Mouse (Mus musculus) brain, adult 2 months (tissue): ENCODE measurements around the gene Gm7145.
"Not testable (repeated sequence)": the region's sequence is repeated elsewhere in the genome, so short reads cannot be mapped to it uniquely, and the experiment has no call there.

Experiments used
- DNase-seq: peaks from one replicate; pipeline ENCODE4 v3.0.0; 2011; ENCODE audit warnings: low read depth, low spot score

Gene Gm7145

DNA sequence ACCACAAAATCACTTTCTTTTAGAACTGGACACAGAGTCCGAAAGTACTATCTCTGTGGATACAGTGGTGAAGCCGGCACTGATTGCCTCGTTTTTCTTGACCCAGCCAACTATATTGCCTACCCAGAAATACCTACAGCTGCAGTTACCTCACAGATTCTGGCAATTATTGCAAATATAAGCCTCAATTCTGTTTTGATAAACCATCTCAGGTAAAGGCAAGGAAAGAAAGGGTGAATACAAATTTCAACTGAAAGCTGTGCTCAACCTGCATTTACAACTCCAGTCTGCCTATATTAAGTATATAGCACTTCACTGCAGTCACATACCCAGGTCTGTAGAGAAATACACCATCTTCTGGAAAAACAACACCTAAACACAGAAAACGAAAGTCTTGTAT lies at the start of gene Gm7145:
TSS of gene Gm7145 (plus strand) at position 301 of the 400 bp plus-strand sequence.
- no peak for DNase-seq

DNA sequence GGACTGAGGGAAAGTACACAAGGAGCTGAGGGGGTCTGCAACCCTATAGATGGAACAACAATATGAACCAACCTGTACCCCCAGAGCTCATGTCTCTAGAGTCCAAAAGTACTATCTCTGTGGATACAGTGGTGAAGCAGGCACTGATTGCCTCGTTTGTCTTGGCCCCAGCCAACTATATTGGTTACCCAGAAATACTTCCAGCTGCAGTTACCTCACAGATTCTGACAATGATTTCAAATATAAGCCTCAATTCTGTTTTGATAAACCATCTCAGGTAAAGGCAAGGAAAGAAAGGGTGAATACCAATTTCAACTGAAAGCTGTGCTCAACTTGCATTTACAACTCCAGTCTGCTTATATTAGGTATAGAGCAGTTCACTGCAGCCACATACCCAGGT lies 38.0 kb upstream of the Gm7145 start, which contains the start of gene Gm28168:
TSS of gene Gm28168 (plus strand) at position 301 of the 400 bp plus-strand sequence.
- not testable (repeated sequence) for DNase-seq

DNA sequence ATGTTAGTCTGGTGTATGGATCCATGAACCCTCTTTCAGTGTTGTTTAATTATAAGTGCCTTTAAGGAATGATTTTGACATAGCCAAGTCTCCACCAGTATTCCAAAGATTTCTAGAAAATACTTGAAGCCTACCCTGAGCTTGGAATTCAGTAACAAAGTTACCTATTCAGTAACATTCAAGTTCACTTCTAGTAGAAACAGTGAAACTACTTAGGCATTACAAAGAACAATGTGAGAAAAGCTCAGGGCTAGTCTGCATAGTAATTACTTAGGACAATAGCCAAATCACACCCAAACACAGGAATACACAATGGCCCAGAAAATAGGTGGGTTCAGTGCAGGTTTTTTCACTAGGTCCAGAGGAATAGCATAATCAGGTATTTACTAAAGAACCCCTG lies 38.1 kb downstream of the Gm7145 start:
- not testable (repeated sequence) for DNase-seq

DNA sequence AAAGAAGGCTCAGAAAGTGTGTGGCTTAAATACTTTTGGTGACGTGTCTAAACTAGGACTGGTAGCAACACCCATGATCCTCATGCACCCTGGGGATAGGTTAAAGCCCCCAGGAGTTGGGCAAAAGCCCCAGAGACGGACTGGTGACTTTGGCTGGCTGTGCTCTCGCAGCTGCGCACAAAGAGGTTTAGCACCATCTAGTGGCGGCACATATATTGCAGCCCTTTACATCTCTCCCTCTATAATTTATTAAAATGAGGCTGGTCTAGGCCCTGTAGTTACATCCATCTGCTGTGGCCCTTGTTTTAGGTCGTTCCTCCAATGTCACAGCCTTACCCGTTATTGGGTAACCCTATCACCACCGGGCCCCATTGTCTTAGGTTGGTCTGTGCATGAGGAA lies 47.0 kb downstream of the Gm7145 start:
- DNase-seq: peak; percentile 1
